Mouse (Mus musculus) c-Kit-positive CD71-positive TER-119-negative erythroid progenitor cells, embryonic 14.5 days (primary cell): Measurements from ENCODE around the gene Tspoap1.
A peak's percentile ranks its signal among the peaks of the same experiment; 100 is the strongest.

Source experiments
- DNase-seq: peaks from one replicate; pipeline ENCODE4 v3.0.0-alpha.2; 2013; ENCODE audit warnings: low read depth

Gene Tspoap1

GRCm38 (mm10) chr11:87759609-87760005, 734 bp upstream of the Tspoap1 start:
- peak; percentile 78 for DNase-seq

- DNase-seq: no peak
Observed at GRCm38 (mm10) chr11:87761181-87761721, 910 bp downstream of the Tspoap1 start.

- no peak for DNase-seq
Observed at GRCm38 (mm10) chr11:87761806-87762701, 1.7 kb downstream of the Tspoap1 start.

DNA sequence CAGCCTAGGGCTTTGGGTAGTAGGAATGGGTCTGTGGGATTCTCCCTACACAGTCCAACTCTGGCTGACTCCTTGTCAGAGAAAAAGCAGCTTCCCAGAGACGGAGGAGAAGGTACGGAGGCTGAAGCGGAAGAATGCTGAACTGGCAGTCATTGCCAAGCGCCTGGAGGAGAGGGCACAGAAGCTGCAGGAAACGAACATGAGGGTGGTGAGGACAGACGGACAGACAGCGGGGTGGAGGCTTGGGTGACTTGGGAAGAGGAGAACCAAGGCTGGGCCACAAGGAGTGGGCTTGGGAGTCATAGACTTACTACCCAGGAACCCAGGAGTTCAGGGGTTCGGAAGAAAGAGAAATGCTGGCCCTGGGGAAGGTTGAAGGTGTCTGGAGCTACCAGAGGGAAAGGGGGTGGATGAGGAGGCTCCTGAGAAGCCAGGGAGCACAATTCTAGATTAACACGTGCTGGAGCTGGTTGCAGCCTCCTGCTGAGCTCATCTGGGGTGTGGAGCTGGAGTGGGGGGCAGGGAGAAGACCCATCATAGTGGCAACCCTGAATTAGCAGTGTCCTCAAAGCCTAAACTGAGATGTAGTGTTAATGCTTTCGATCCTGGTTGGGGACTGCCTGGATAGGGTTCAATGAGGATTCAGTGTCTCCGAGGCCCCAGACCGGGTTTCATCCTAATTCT, 2.5 kb downstream of the Tspoap1 start:
- DNase-seq: no peak

GRCm38 (mm10) chr11:87763511-87763987, 3.2 kb downstream of the Tspoap1 start:
- no peak for DNase-seq

DNA sequence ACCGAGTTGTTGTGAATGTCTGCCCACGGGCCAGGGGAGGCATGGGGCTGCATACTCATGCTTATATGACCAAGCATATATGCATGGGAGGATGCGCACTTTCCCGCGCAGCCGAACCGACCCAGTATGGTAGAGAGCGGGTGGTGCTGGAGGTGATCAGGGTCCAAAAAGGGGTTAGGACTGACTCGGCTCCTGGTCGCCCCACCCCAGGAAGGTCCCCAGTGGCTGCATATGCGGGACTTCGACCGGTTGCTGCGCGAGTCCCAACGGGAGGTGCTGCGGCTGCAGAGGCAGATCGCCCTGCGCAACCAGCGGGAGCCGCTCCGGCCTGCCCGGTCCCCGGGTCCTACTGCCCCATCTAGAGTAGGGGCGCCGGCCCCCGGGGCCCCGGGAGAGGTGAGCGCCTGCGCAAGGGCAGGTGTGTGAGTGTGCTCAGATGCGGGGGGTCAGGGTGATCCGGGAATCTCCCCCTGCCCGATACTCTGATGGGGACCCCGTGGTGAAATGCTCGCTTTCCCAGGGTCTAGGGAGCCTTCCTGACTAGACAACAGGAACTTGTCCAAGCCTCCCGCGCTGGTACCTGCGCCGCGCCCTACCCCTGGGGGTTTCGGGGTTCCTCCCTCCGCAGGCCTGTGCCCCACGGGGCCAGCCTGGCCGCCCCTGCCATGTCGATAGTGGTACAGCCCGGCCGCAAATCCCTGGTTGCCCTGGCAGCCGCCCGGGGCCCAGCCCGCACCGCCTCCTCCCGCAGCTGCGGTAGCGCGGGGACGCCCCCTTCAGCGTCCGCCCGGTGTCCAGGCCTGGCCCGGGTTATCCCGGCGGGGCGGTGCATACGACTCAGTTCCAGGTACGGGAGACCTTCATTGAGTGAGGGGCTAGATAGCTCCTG, 3.9 kb downstream of the Tspoap1 start:
- no peak for DNase-seq

DNA sequence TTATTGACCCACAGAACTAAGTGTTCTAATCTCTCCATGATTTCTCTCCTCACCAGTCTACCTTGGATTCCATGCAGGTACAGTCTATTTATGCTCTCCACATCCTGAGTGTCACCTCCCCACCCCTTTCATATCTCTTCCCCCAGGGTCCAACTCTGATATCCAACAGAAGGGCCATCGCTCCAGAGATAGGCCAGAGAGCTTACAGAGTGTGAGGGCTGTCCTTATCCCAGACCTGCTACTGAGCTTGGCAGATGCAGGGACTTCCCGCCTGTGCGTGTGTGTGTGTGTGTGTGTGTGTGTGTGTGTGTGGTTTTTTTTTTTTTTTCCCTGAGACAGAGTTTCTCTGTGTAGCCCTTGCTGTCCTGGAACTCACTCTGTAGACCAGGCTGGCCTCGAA, 8.4 kb downstream of the Tspoap1 start:
- no peak for DNase-seq

DNA sequence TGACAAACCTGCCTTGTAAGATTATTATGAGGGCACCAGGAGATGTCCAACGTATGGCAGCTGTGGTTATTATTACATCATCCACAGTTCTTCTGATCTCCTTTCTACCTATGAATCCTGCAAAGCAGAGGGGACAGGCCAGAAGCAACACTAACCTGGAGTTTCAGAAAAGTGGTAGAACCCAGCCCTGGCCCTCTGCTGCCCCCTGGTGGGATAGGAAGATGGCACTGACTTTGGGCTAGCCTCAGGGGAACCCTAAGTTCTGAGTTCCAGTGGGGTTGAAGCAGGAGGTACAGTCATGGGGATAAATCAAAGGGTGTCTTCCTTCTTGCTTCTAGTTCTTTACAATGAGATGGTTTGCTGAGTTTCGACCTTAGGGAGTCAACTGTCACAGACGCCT, 10.6 kb downstream of the Tspoap1 start:
- peak; percentile 68 for DNase-seq

DNA sequence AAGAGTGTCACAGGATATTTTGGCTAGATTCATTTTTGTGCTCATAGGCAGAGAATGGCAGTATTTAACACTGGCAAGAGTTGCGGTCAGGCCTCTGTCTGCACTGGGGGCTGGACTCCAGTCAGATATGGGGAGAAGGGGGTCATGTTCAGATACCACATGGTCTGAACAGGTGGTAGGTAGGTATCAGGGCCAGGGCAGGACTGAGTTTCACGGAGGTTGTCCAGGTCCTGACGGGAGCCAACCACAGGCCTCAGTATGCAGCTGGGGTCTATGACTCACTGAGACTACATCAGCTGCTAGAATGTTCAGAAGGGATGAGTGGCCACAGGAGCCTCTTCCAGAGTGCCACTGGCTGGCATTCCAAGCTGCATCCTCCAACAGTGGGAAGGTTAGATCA, 12.0 kb downstream of the Tspoap1 start:
- DNase-seq: no peak

DNA sequence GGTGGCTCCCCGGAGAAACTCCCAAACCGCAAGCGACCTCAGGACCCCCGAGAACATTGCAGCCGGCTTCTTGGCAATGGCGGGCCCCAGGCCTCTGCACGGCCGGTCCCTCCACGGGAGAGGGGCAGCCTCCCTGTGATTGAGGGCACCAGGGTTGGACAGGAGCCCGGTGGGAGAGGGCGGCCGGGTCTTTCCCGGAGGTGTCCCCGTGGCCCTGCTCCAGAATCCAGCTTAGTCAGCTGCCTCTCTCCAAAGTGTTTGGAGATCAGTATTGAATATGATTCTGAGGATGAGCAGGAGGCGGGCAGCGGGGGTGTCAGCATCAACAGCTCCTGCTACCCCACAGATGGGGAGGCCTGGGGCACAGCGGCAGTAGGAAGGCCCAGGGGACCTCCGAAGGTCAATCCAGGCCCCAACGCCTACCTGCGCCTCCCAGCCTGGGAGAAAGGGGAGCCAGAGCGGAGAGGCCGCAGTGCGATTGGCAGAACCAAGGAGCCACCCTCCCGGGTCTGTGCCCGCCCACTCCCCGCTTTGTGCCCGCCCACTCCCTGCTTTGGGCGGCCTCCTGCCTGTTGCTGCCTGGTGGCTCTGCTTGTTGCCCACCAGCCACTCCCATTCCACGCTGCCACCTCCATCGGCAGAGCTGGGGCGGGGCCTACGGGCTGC, 17.9 kb downstream of the Tspoap1 start:
- DNase-seq: peak; percentile 51

- DNase-seq: no peak
Observed at GRCm38 (mm10) chr11:87778915-87779314, 18.6 kb downstream of the Tspoap1 start.

- no peak for DNase-seq
Observed at GRCm38 (mm10) chr11:87779392-87779791, 19.1 kb downstream of the Tspoap1 start.

DNA sequence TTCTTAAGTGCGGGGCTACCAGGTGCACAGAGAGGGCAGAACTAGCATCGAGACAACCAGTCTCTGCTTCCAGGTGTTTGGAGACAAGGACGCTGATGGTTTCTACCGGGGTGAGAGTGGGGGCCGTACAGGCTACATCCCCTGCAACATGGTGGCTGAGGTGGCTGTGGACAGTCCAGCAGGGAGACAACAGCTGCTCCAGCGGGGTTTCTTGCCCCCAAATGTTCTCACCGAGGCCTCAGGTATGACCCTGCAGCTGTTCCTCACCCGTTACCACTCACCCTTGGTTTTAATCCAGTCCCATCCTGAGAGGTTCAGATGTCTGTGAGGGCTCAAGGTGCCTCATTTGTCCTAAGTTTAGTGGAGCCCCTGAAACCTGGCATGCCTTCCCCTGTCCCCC, 19.8 kb downstream of the Tspoap1 start:
- no peak for DNase-seq

GRCm38 (mm10) chr11:87790088-87790487, 29.7 kb downstream of the Tspoap1 start:
- no peak for DNase-seq

GRCm38 (mm10) chr11:87793460-87793859, 33.1 kb downstream of the Tspoap1 start, which contains the start of gene Mpo:
Gene Mpo, plus strand, starts transcription at chr11:87793581.
- DNase-seq: no peak

- no peak for DNase-seq
Observed at GRCm38 (mm10) chr11:87801711-87802275, 41.5 kb downstream of the Tspoap1 start.

DNA sequence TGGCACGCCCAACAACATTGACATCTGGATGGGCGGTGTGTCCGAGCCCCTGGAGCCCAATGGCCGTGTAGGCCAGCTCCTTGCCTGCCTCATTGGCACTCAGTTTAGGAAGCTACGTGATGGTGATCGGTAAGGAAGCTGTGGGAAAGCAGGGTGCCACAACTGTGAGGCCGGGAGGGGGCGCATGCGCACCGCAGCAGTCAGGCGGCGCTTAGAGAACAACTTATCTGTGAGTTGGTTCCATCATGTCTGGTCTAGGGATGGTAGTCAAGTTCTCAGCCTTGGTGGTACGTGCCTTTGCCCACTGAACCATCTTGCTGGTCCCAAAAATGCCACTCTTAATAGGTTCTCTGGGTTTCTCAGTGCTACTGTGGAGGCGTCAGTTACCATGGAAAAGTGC, 42.3 kb downstream of the Tspoap1 start:
- no peak for DNase-seq

DNA sequence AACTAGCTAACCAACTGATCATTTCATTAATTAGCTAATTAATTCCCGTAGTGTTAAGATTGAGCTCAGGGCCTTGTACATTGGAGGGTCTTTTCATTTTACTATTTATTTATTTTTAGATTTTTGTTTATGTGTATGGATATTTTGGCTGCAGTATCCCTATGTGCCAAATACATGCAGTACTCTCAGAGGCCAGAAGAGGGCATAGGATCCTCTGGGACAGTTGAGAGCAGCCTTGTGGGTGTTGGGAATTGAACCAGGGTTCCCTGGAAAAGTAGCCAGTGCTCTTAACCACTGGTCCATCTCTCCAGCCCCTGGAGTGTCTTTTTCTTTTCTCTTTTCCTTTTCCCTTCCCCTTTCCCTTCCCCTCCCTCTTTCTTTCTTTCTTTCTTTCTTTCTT, 45.1 kb downstream of the Tspoap1 start:
- peak; percentile 37 for DNase-seq

DNA sequence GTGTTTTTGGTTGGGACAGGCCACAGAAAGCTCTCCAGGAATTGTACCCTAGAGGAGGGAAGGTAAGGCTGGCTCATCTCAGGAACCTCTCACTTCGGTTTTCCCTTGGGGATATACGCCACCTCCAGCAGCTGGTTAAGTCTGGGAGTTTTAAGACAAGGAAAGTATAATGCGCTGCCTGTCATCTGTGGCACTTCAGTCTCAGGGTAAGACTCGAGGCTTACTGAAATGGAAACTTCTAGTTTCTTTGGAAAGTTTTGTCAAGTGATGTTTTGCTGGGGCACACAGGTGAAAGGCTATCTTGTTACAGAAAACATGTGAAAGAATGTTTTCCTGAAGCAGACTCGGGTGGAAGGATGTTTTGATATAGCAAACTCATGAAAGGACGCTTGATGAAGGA, 47.1 kb downstream of the Tspoap1 start:
- no peak for DNase-seq

DNA sequence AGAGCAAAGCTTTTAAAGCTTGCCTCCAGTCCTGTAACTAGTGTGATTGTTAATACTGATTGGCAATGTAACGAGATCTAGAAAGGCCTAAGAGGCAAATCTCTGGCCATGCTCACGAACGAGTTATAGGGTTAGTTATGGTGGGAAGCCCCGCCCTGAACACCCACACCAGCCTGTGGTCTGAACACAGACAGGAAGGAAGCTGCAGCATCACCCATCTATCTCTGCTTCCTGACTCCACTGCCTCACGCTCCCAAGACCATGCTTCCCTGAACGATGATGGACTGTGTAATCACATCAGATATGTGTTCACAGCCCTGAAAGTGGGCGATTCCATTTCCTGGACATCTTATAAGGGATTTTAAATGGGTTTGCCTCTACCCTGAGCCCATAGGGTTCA, 47.9 kb downstream of the Tspoap1 start:
- DNase-seq: no peak

DNA sequence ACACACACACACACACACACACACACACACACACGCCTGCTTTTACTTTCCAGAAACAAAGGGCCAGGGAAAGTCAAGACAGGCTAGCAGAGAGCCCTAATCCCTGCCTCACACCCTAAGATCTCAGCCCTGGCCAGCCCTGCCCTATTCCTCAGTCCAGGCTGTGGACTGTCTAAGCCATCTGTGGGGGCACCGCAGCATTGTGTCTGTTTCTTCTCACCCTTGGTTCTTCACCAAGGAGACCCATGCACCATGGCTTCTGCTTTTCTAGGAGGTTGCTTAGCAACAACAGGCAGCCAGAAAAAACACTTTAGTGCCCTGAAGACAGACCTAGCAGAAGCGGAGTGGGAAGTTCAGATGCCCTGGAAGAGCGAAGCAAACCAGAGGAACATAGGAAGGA, 51.1 kb downstream of the Tspoap1 start:
- DNase-seq: no peak
